In genomic region chr4:124048348-124048831, GRCm38 (mm10) we compare ENCODE assay signal across 9 mouse cellular contexts.
DNase-seq lines count a peak whose midpoint lies in the region; ATAC-seq lines count a peak whose summit lies in the region.
"Had no signal": no experiment of that assay in that cellular context is flagged by ENCODE, and none has a peak within 500 bp of the region (broad histone marks: within the 10 kb centered on the region; RNA-seq: fewer than 3 reads in every experiment).

No protein-coding gene starts in this region.

- peaks cover 17% of the 10 kb centered on the region for H3K4me1 ChIP-seq in forebrain, embryonic 12.5 days
- H3K4me1 ChIP-seq in kidney, embryonic 15.5 days: peaks cover 8% of the 10 kb centered on the region; the same call in 1 of the 2 replicates
- peaks cover 18% of the 10 kb centered on the region for H3K4me1 ChIP-seq in midbrain, embryonic 10.5 days

- no peak overlapping the region for H3K4me3 ChIP-seq in forebrain, embryonic 12.5 days (replicated peaks)
- H3K4me3 ChIP-seq in kidney, embryonic 15.5 days (replicated peaks): no peak overlapping the region
- H3K4me3 ChIP-seq in midbrain, embryonic 10.5 days: no peak overlapping the region
- H3K4me3 ChIP-seq: liver, embryonic 15.5 days had no signal

- no peaks in the 10 kb centered on the region for H3K9me3 ChIP-seq in forebrain, embryonic 12.5 days
- no peaks in the 10 kb centered on the region for H3K9me3 ChIP-seq in kidney, embryonic 15.5 days (replicated peaks)
- H3K9me3 ChIP-seq in midbrain, embryonic 10.5 days (replicated peaks): no peaks in the 10 kb centered on the region
- H3K9me3 ChIP-seq: liver, embryonic 15.5 days had no signal

- H3K36me3 ChIP-seq in forebrain, embryonic 12.5 days (replicated peaks): no peaks in the 10 kb centered on the region
- H3K36me3 ChIP-seq in kidney, embryonic 15.5 days: no peaks in the 10 kb centered on the region
- H3K36me3 ChIP-seq in midbrain, embryonic 10.5 days: no peaks in the 10 kb centered on the region
- H3K36me3 ChIP-seq: liver, embryonic 15.5 days had no signal

- no peak overlapping the region for H3K9ac ChIP-seq in forebrain, embryonic 12.5 days
- no peak overlapping the region for H3K9ac ChIP-seq in kidney, embryonic 15.5 days
- H3K9ac ChIP-seq: liver, embryonic 15.5 days had no signal

- peak; percentile 35 for DNase-seq in brain, adult 2 months (ENCODE audit: low read depth, low spot score)
- no peak for DNase-seq in midbrain, embryonic 10.5 days (ENCODE audit: low spot score)
- DNase-seq in urinary bladder, postnatal 25 days (ENCODE audit: low spot score): no peak
- DNase-seq in spleen, postnatal 4 days (ENCODE audit: low spot score in 2 of 2): no peak
- DNase-seq in spleen, postnatal 36 days (ENCODE audit: low spot score in 2 of 2): no peak
- DNase-seq in spleen, postnatal 10 days (ENCODE audit: low spot score in 2 of 2): no peak

- ATAC-seq in forebrain, embryonic 12.5 days (ENCODE audit: low FRiP score): peak; percentile 91
- ATAC-seq in kidney, embryonic 15.5 days (replicated peaks; ENCODE audit: low FRiP score): peak; percentile 54; the same call in 1 of the 2 replicates

- no peaks in the 10 kb centered on the region for H3K27me3 ChIP-seq in forebrain, embryonic 12.5 days
- H3K27me3 ChIP-seq in kidney, embryonic 15.5 days: peaks cover 4% of the 10 kb centered on the region; the same call in 1 of the 2 replicates
- no peaks in the 10 kb centered on the region for H3K27me3 ChIP-seq in midbrain, embryonic 10.5 days (ENCODE audit: low read depth, poor library complexity, severe bottlenecking)
- H3K27me3 ChIP-seq: liver, embryonic 15.5 days had no signal

- no peak overlapping the region for H3K4me2 ChIP-seq in forebrain, embryonic 12.5 days
- H3K4me2 ChIP-seq in kidney, embryonic 15.5 days: no peak overlapping the region
- H3K4me2 ChIP-seq: liver, embryonic 15.5 days had no signal

- 11% methylated on average over 12 of the region's 12 CpGs for WGBS in forebrain, embryonic 12.5 days
- 30% methylated on average over 12 of the region's 12 CpGs for WGBS in kidney, embryonic 15.5 days
- 67% methylated on average over 12 of the region's 12 CpGs for WGBS in midbrain, embryonic 10.5 days

- peak overlapping the region; percentile 68 for H3K27ac ChIP-seq in forebrain, embryonic 12.5 days
- no peak overlapping the region for H3K27ac ChIP-seq in kidney, embryonic 15.5 days
- peak overlapping the region; percentile 70 for H3K27ac ChIP-seq in midbrain, embryonic 10.5 days (replicated peaks)
- H3K27ac ChIP-seq: liver, embryonic 15.5 days had no signal
